Mouse (Mus musculus): ENCODE data around the gene Jaml. TPM values are rescaled to one million over a fixed set of nuclear protein-coding genes. Genes with fewer than 3 reads are reported as not detected.

The Jaml gene
- total RNA-seq, 1 experiment: 0.40 TPM

DNA sequence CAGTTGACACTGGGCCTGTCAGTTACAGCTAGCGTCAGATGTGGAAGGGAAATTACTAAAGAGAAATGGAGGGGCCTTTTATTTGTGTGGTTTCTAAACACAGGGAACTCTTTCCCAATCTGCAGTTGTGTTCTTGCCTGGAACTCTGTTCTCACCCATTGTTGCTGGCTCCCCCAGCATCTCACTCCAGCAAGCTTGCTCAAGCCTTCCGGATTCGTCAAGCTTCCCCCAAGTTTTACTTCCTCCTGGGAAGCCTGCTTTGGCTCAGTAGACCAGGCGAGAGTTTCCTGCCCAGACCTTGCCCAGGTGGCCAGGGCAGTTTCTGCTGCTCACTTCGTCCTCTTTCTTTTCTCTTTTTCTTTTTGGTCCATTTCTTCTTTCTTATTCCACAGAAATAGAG lies 5.6 kb downstream of the Jaml start:
- no peak for TF ChIP-seq ZNF384 (IDR thresholded peaks at IDR 0.05; ENCODE audit: low read depth, low read length)
- no peak for TF ChIP-seq ZC3H11A (IDR thresholded peaks at IDR 0.05; ENCODE audit: borderline replicate concordance, low read depth, low read length)
- no peak for TF ChIP-seq MAFK (IDR thresholded peaks at IDR 0.05; ENCODE audit: insufficient read depth, low read depth, low read length)
- Histone ChIP-seq H3K36me3 (ENCODE audit: control insufficient read depth, insufficient read depth, low read length, poor library complexity, severe bottlenecking) (no peaks in the 10 kb centered on the region), H3K9ac (ENCODE audit: insufficient read depth, low read depth, low read length, poor library complexity, severe bottlenecking) (no peak overlapping the region), H3K4me3 (ENCODE audit: insufficient read depth in 1 of 2, low read depth in 1 of 2, low read length in 2 of 2, poor library complexity in 1 of 2, severe bottlenecking in 1 of 2) (no peak overlapping the region), H3K9me3 (ENCODE audit: control insufficient read depth, insufficient read depth, low read depth, low read length) (no peaks in the 10 kb centered on the region), H3K27ac (ENCODE audit: insufficient read depth, low read depth, low read length, poor library complexity, severe bottlenecking) (no peak overlapping the region), H3K4me1 (ENCODE audit: control insufficient read depth in 2 of 2, insufficient read depth in 2 of 2, low read length in 2 of 2, poor library complexity in 1 of 2) (no peaks in the 10 kb centered on the region)
- DNase-seq (ENCODE audit: low read depth, low spot score): no peak
- in situ Hi-C loops (cut with MboI; ENCODE audit: low sequenced_read_pairs in 2 of 2, unreplicated experiment in 2 of 2): no loop called here

DNA sequence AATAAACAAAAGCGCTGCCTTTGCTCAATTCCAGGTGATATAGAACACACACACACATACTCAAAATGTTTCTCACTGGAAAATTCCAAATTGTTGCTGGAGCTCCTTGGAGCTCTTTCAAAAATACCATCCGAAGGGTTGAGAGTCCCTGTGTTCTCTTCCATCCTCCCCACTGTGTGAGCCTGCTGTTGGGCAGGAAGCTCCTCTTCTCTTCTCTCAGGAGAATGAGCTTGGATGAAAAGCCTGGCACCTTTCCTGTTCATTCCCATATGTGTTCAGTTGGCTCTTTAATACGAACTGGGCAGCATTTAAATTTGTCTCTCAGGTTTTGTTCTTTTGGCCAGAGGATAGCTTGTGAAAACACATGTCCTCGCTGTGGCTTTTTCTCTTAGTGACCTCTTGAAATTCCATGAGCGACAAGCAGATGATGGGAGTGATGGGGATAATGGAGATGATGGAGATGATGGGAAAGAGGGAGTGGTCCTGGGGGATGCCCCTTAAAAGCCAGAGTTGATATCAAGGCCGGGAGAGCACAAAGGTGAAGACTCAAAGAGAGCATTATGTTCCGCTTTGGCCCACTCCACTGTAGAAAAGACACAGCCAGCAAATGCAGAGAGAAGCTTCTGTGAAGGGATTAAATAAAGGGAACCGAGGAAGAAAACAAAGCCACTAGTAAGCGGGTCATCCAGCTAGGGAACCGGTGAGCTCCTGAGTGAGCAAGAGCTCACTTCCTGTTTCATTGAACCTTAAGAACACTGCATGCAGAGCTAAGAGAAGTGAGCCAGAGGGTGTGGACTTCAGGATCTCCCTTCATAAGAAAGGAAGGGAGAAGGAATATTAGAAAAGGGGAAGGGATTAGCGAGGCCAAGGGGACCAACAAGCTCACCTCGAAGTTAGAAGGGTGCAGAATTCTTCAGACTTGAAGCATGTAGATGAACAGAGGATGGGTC lies 7.0 kb downstream of the Jaml start:
- in situ Hi-C loops (cut with MboI; ENCODE audit: low sequenced_read_pairs in 2 of 2, unreplicated experiment in 2 of 2): no loop called here
- H3K9me3 ChIP-seq (ENCODE audit: control insufficient read depth, insufficient read depth, low read depth, low read length): no peaks in the 10 kb centered on the region

DNA sequence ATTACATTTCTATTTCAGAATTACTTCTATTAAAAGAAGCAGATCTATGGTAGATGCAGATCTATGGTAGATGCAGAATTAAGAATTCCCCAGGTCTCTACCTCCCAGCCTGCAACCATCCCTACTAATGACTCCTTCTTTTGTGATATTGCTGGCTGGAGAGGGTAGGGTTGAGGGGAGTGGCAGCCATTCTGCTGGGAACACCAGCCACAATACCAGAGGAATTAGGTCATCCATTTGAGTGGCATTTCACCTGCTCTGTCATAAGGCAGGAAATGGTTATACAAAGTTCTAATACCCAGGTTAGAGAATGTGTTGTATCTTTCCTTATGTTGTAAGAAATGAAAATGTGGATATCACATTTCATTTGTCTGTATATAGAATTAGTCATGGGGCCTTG lies 9.1 kb downstream of the Jaml start:
- Histone ChIP-seq H3K4me3 (ENCODE audit: insufficient read depth in 1 of 2, low read depth in 1 of 2, low read length in 2 of 2, poor library complexity in 1 of 2, severe bottlenecking in 1 of 2) (no peak overlapping the region), H3K9me3 (ENCODE audit: control insufficient read depth, insufficient read depth, low read depth, low read length) (no peaks in the 10 kb centered on the region), H3K36me3 (ENCODE audit: control insufficient read depth, insufficient read depth, low read length, poor library complexity, severe bottlenecking) (no peaks in the 10 kb centered on the region), H3K4me1 (ENCODE audit: control insufficient read depth in 2 of 2, insufficient read depth in 2 of 2, low read length in 2 of 2, poor library complexity in 1 of 2) (0 out of 4 replicates have a peak, but pooled peaks cover 0 to 4% of the 10 kb centered on the region in 2 experiments), H3K27ac (ENCODE audit: insufficient read depth, low read depth, low read length, poor library complexity, severe bottlenecking) (no peak overlapping the region), H3K9ac (ENCODE audit: insufficient read depth, low read depth, low read length, poor library complexity, severe bottlenecking) (no peak overlapping the region)
- no peak for DNase-seq (ENCODE audit: low read depth, low spot score)
- TF ChIP-seq CHD2 (IDR thresholded peaks at IDR 0.05; ENCODE audit: low read depth, low read length) (no peak), MAFK (IDR thresholded peaks at IDR 0.05; ENCODE audit: insufficient read depth, low read depth, low read length) (no peak), ZC3H11A (IDR thresholded peaks at IDR 0.05; ENCODE audit: borderline replicate concordance, low read depth, low read length) (no peak), ZNF384 (IDR thresholded peaks at IDR 0.05; ENCODE audit: low read depth, low read length) (no peak), HCFC1 (IDR thresholded peaks at IDR 0.05; ENCODE audit: borderline replicate concordance, insufficient read depth, low read length) (no peak)
- in situ Hi-C loops (cut with MboI; ENCODE audit: low sequenced_read_pairs in 2 of 2, unreplicated experiment in 2 of 2): no loop called here

More for the DNA sequence above, 7.0 kb downstream of the Jaml start:
- H3K27ac ChIP-seq (ENCODE audit: insufficient read depth, low read depth, low read length, poor library complexity, severe bottlenecking): no peak overlapping the region
- no peaks in the 10 kb centered on the region for H3K36me3 ChIP-seq (ENCODE audit: control insufficient read depth, insufficient read depth, low read length, poor library complexity, severe bottlenecking)
- no peaks in the 10 kb centered on the region for H3K4me1 ChIP-seq (ENCODE audit: control insufficient read depth in 2 of 2, insufficient read depth in 2 of 2, low read length in 2 of 2, poor library complexity in 1 of 2)
- TF ChIP-seq ZNF384 (IDR thresholded peaks at IDR 0.05; ENCODE audit: low read depth, low read length) (no peak), HCFC1 (IDR thresholded peaks at IDR 0.05; ENCODE audit: borderline replicate concordance, insufficient read depth, low read length) (no peak), CHD2 (IDR thresholded peaks at IDR 0.05; ENCODE audit: low read depth, low read length) (no peak), ZC3H11A (IDR thresholded peaks at IDR 0.05; ENCODE audit: borderline replicate concordance, low read depth, low read length) (no peak), MAFK (IDR thresholded peaks at IDR 0.05; ENCODE audit: insufficient read depth, low read depth, low read length) (no peak)
- H3K4me3 ChIP-seq (ENCODE audit: insufficient read depth in 1 of 2, low read depth in 1 of 2, low read length in 2 of 2, poor library complexity in 1 of 2, severe bottlenecking in 1 of 2): no peak overlapping the region
- no peak for DNase-seq (ENCODE audit: low read depth, low spot score)
- H3K9ac ChIP-seq (ENCODE audit: insufficient read depth, low read depth, low read length, poor library complexity, severe bottlenecking): no peak overlapping the region

- no peaks in the 10 kb centered on the region for H3K9me3 ChIP-seq (ENCODE audit: control insufficient read depth, insufficient read depth, low read depth, low read length)
- H3K27ac ChIP-seq (ENCODE audit: insufficient read depth, low read depth, low read length, poor library complexity, severe bottlenecking): no peak overlapping the region
- in situ Hi-C loops (cut with MboI; ENCODE audit: low sequenced_read_pairs in 2 of 2, unreplicated experiment in 2 of 2): no loop called here
- H3K9ac ChIP-seq (ENCODE audit: insufficient read depth, low read depth, low read length, poor library complexity, severe bottlenecking): no peak overlapping the region
- no peak for DNase-seq (ENCODE audit: low read depth, low spot score)
- 0 out of 4 replicates have a peak, but pooled peaks cover 0 to 4% of the 10 kb centered on the region in 2 experiments for H3K4me1 ChIP-seq (ENCODE audit: control insufficient read depth in 2 of 2, insufficient read depth in 2 of 2, low read length in 2 of 2, poor library complexity in 1 of 2)
- TF ChIP-seq ZNF384 (IDR thresholded peaks at IDR 0.05; ENCODE audit: low read depth, low read length) (no peak), MAFK (IDR thresholded peaks at IDR 0.05; ENCODE audit: insufficient read depth, low read depth, low read length) (no peak), HCFC1 (IDR thresholded peaks at IDR 0.05; ENCODE audit: borderline replicate concordance, insufficient read depth, low read length) (no peak), CHD2 (IDR thresholded peaks at IDR 0.05; ENCODE audit: low read depth, low read length) (no peak), ZC3H11A (IDR thresholded peaks at IDR 0.05; ENCODE audit: borderline replicate concordance, low read depth, low read length) (no peak)
- H3K36me3 ChIP-seq (ENCODE audit: control insufficient read depth, insufficient read depth, low read length, poor library complexity, severe bottlenecking): no peaks in the 10 kb centered on the region
- no peak overlapping the region for H3K4me3 ChIP-seq (ENCODE audit: insufficient read depth in 1 of 2, low read depth in 1 of 2, low read length in 2 of 2, poor library complexity in 1 of 2, severe bottlenecking in 1 of 2)
These were observed 11.8 kb downstream of the Jaml start for GRCm38 (mm10) chr9:45090811-45091210.
